Mouse (Mus musculus) limb, embryonic 11.5 days (tissue): ENCODE measurements around the gene Vgll2. TPM values are rescaled to one million over a fixed set of nuclear protein-coding genes. Genes with fewer than 3 reads are reported as not detected.

Source experiments
- ATAC-seq: fragments of 200-750 bp; cut with Nextera tagmentation; 2 replicates; pipeline ENCODE4 v1.8.0; 2017; ENCODE audit warnings: low read depth; ENCODE audit not compliant: insufficient number of reproducible peaks, low FRiP score, low TSS enrichment
- DNase-seq: peaks from one replicate; pipeline ENCODE4 v3.0.0-alpha.2; 2015; ENCODE audit warnings: low spot score
- H3K27ac ChIP-seq: fragments of 300-500 bp; sonication (generic); replicated peaks from 2 replicates; pipeline ENCODE4 v1.5.1; 2014; ENCODE audit warnings: low read depth, mild to moderate bottlenecking, low read length
- H3K27me3 ChIP-seq: fragments of 300-500 bp; sonication (generic); 2 replicates; pipeline ENCODE4 v1.6.1; 2014; ENCODE audit warnings: mild to moderate bottlenecking, low read length, mixed read lengths; ENCODE audit not compliant: control insufficient read depth, insufficient read depth
- H3K36me3 ChIP-seq: fragments of 300-500 bp; sonication (generic); 2 replicates; pipeline ENCODE4 v1.6.1; 2014; ENCODE audit warnings: mild to moderate bottlenecking, low read length, moderate library complexity, mixed read lengths; ENCODE audit not compliant: control insufficient read depth, insufficient read depth
- H3K4me1 ChIP-seq: fragments of 300-500 bp; sonication (generic); 2 replicates; pipeline ENCODE4 v1.6.1; 2014; ENCODE audit warnings: low read length, mixed read lengths; ENCODE audit not compliant: control insufficient read depth, insufficient read depth
- H3K4me2 ChIP-seq: fragments of 300-500 bp; sonication (generic); 2 replicates; pipeline ENCODE4 v1.6.1; 2014; ENCODE audit warnings: low read depth, mild to moderate bottlenecking, moderate library complexity; ENCODE audit not compliant: severe bottlenecking
- H3K4me3 ChIP-seq: fragments of 300-500 bp; sonication (generic); 2 replicates; pipeline ENCODE4 v1.5.1; 2014; ENCODE audit warnings: low read depth, low read length
- H3K9ac ChIP-seq: fragments of 300-500 bp; sonication (generic); 2 replicates; pipeline ENCODE4 v1.6.1; 2014; ENCODE audit warnings: mild to moderate bottlenecking, low read length
- H3K9me3 ChIP-seq: fragments of 300-500 bp; sonication (generic); 2 replicates; pipeline ENCODE4 v1.6.1; 2016; ENCODE audit warnings: low read length; ENCODE audit not compliant: control insufficient read depth
- WGBS: fragments of 180-500 bp; shearing (Covaris S2); extraction: QIAGEN DNeasy Blood & Tissue Kit; methylation state at CpG from one replicate; pipeline ENCODE4 v1.1.7; 2014; 5-methylcytosine and 5-hydroxymethylcytosine counted together
- polyA plus RNA-seq: library from polyadenylated mRNA; unstranded; fragments of >200 nt; fragmentation: Nextera tagmentation; extraction: Ambion mirVana; gene quantifications from 2 replicates; pipeline ENCODE4 v1.2.1, GENCODE M21; 2014

The Vgll2 gene
- 7.9 and 10.9 TPM in 2 replicates for polyA plus RNA-seq

GRCm38 (mm10) chr10:52022413-52023212 lies at the start of gene Vgll2:
TSS of gene Vgll2 (plus strand) at chr10:52022502.
- WGBS, result under 1% methylated on average over 54 of the region's 60 CpGs
- H3K4me2 ChIP-seq, result peak within 1 kb of the TSS; percentile 84
- no peaks in the 10 kb centered on the region for H3K4me1 ChIP-seq
- H3K4me3 ChIP-seq, result peak within 1 kb of the TSS; percentile 36
- DNase-seq (peak; percentile 71), ATAC-seq (peak; percentile 69)
- H3K9ac ChIP-seq, result no peak within 1 kb of the TSS
- H3K27me3 ChIP-seq, result peaks cover 69% of the 10 kb centered on the region
- H3K36me3 ChIP-seq, result no peaks in the 10 kb centered on the region
- H3K27ac ChIP-seq, result no peak within 1 kb of the TSS
- H3K9me3 ChIP-seq, result no peaks in the 10 kb centered on the region

GRCm38 (mm10) chr10:51975137-51975536 lies 47.2 kb upstream of the Vgll2 start:
- Histone ChIP-seq H3K9ac (no peak overlapping the region), H3K9me3 (no peaks in the 10 kb centered on the region), H3K4me2 (no peak overlapping the region), H3K36me3 (no peaks in the 10 kb centered on the region), H3K4me3 (no peak overlapping the region), H3K4me1 (no peaks in the 10 kb centered on the region), H3K27ac (no peak overlapping the region), H3K27me3 (no peaks in the 10 kb centered on the region)
- no peak for ATAC-seq
- DNase-seq, result no peak
- 80% methylated on average over 4 of the region's 4 CpGs for WGBS

- Histone ChIP-seq H3K9me3 (no peaks in the 10 kb centered on the region), H3K4me2 (no peak overlapping the region), H3K9ac (no peak overlapping the region), H3K4me3 (no peak overlapping the region), H3K4me1 (no peaks in the 10 kb centered on the region), H3K27me3 (no peaks in the 10 kb centered on the region), H3K27ac (no peak overlapping the region), H3K36me3 (no peaks in the 10 kb centered on the region)
- no peak for DNase-seq
- 87% methylated on average over 3 of the region's 3 CpGs for WGBS
- no peak for ATAC-seq
Measured at GRCm38 (mm10) chr10:51975587-51975986, 46.7 kb upstream of the Vgll2 start.

- Histone ChIP-seq H3K4me2 (no peak overlapping the region), H3K9me3 (no peaks in the 10 kb centered on the region), H3K4me3 (no peak overlapping the region), H3K36me3 (no peaks in the 10 kb centered on the region), H3K27ac (no peak overlapping the region), H3K27me3 (no peaks in the 10 kb centered on the region), H3K9ac (no peak overlapping the region), H3K4me1 (no peaks in the 10 kb centered on the region)
- no peak for ATAC-seq
- DNase-seq, result no peak
- WGBS, result 73% methylated on average over 6 of the region's 6 CpGs
Measured at GRCm38 (mm10) chr10:51981651-51982050, 40.7 kb upstream of the Vgll2 start.

- Histone ChIP-seq H3K4me3 (no peak overlapping the region), H3K9me3 (no peaks in the 10 kb centered on the region), H3K36me3 (no peaks in the 10 kb centered on the region), H3K27ac (no peak overlapping the region), H3K4me2 (no peak overlapping the region), H3K27me3 (no peaks in the 10 kb centered on the region), H3K4me1 (no peaks in the 10 kb centered on the region), H3K9ac (no peak overlapping the region)
- no peak for ATAC-seq
- no peak for DNase-seq
- 79% methylated on average over 6 of the region's 6 CpGs for WGBS
Measured at GRCm38 (mm10) chr10:51982395-51982794, 39.9 kb upstream of the Vgll2 start.

GRCm38 (mm10) chr10:52018471-52018870 lies 3.8 kb upstream of the Vgll2 start:
- peaks cover 33% of the 10 kb centered on the region for H3K27me3 ChIP-seq
- no peaks in the 10 kb centered on the region for H3K4me1 ChIP-seq
- no peak for DNase-seq
- H3K27ac ChIP-seq, result no peak overlapping the region
- H3K4me2 ChIP-seq, result no peak overlapping the region
- H3K9ac ChIP-seq, result no peak overlapping the region
- H3K9me3 ChIP-seq, result no peaks in the 10 kb centered on the region
- 76% methylated on average over 1 of the region's 1 CpGs for WGBS
- H3K4me3 ChIP-seq, result no peak overlapping the region
- no peak for ATAC-seq
- no peaks in the 10 kb centered on the region for H3K36me3 ChIP-seq

GRCm38 (mm10) chr10:52021231-52021630 lies 1.1 kb upstream of the Vgll2 start:
- DNase-seq, result peak; percentile 32
- no peak overlapping the region for H3K4me2 ChIP-seq

GRCm38 (mm10) chr10:52021736-52022394 lies 437 bp upstream of the Vgll2 start:
- Histone ChIP-seq H3K4me1 (no peaks in the 10 kb centered on the region), H3K9me3 (no peaks in the 10 kb centered on the region), H3K4me3 (peak overlapping the region; percentile 36), H3K36me3 (no peaks in the 10 kb centered on the region), H3K9ac (no peak overlapping the region), H3K4me2 (peak overlapping the region; percentile 84), H3K27me3 (peaks cover 61% of the 10 kb centered on the region), H3K27ac (no peak overlapping the region)
- DNase-seq, result peak; percentile 42
- WGBS, result under 1% methylated on average over 14 of the region's 15 CpGs
- ATAC-seq, result peak; percentile 58; the same call in 1 of the 2 replicates

More at GRCm38 (mm10) chr10:52021231-52021630, 1.1 kb upstream of the Vgll2 start:
- Histone ChIP-seq H3K9ac (no peak overlapping the region), H3K9me3 (no peaks in the 10 kb centered on the region), H3K27me3 (peaks cover 56% of the 10 kb centered on the region), H3K4me1 (no peaks in the 10 kb centered on the region), H3K36me3 (no peaks in the 10 kb centered on the region), H3K27ac (no peak overlapping the region), H3K4me3 (no peak overlapping the region)
- WGBS, result 2% methylated on average over 9 of the region's 9 CpGs
- ATAC-seq, result no peak
